Mouse (Mus musculus): ENCODE data around the gene Cyp2s1. TPM values are rescaled to one million over a fixed set of nuclear protein-coding genes. Genes with fewer than 3 reads are reported as not detected.

The Cyp2s1 gene
- polyA plus RNA-seq, 1 experiment from 2014 or later, result 3.3 TPM

DNA sequence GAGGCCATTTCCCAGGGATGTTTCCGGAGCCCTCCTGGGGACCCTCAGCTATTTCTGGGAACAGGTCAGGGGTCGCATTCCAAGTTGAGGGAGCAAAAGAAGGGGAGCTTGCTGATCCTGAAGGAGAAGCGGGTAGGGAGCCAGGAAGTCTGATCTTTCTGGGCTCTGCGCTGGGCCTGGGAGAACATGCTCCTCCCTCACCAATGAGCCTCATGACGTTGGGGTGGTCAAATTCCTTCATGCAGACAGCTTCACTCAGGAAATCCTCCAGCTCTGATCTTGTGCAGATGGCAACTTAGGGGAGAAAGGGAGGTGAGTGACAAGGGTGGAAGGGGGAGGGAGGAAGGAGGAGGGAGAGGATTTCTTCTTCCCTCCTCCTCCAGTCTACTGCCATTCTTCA lies 52.5 kb downstream of the Cyp2s1 start:
- Histone ChIP-seq H3K4me3 (no peak overlapping the region), H3K4me2 (no peak overlapping the region), H3K36me3 (no peaks in the 10 kb centered on the region), H3K27me3 (no peaks in the 10 kb centered on the region), H3K27ac (replicated peaks) (no peak overlapping the region), H3K9ac (no peak overlapping the region), H3K4me1 (replicated peaks) (no peaks in the 10 kb centered on the region), H3K9me3 (no peaks in the 10 kb centered on the region)
- ATAC-seq (ENCODE audit: low FRiP score, low read depth), result no peak
- 63% methylated on average over 5 of the region's 5 CpGs for WGBS

DNA sequence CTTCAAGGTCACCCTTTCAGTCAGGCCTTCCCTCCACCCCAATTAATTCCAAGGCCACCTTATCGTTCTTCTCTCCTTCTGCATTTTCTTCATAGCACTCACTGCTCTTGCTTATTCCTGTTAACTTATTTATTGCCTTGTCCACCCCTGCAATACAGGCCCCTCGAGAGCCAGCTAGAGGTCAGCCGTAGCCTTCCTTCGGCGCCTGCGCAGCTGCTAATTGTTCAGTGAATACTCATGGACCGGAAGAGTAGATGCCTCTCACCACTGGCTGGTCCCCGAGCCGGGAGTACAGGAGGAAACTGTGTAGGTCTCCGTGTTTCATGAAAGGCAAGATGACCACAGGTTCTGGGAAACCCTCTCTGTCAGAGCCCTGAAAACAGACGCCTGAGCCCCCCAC lies 53.0 kb downstream of the Cyp2s1 start:
- WGBS, result 73% methylated on average over 11 of the region's 11 CpGs
- Histone ChIP-seq H3K9me3 (no peaks in the 10 kb centered on the region), H3K9ac (no peak overlapping the region), H3K27me3 (no peaks in the 10 kb centered on the region), H3K27ac (replicated peaks) (no peak overlapping the region), H3K36me3 (no peaks in the 10 kb centered on the region), H3K4me1 (replicated peaks) (no peaks in the 10 kb centered on the region), H3K4me2 (no peak overlapping the region), H3K4me3 (no peak overlapping the region)
- no peak for ATAC-seq (ENCODE audit: low FRiP score, low read depth)

DNA sequence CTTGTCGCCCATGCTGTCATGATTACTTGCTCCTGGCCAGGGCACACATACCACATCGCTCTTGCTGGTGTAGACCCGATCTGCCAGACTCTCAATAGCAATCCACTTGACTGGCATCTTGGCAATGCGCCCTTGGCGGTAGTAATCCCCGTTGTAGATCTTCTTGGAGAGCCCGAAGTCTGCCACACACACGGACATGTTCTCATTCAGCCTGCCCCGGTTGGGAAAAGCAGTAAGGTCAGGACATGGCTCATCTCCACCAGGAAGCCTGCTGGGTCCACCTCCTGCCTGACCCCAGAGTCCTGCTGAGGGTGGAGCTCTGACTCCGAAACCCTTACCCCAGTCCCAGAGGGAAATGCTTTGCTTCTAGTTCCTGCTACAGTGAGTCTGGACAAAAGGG lies 55.4 kb downstream of the Cyp2s1 start:
- Histone ChIP-seq H3K9me3 (no peaks in the 10 kb centered on the region), H3K4me1 (replicated peaks) (no peaks in the 10 kb centered on the region), H3K27ac (replicated peaks) (no peak overlapping the region), H3K36me3 (no peaks in the 10 kb centered on the region), H3K4me3 (no peak overlapping the region), H3K4me2 (no peak overlapping the region), H3K9ac (no peak overlapping the region), H3K27me3 (no peaks in the 10 kb centered on the region)
- ATAC-seq (ENCODE audit: low FRiP score, low read depth), result no peak
- WGBS, result 69% methylated on average over 10 of the region's 10 CpGs

DNA sequence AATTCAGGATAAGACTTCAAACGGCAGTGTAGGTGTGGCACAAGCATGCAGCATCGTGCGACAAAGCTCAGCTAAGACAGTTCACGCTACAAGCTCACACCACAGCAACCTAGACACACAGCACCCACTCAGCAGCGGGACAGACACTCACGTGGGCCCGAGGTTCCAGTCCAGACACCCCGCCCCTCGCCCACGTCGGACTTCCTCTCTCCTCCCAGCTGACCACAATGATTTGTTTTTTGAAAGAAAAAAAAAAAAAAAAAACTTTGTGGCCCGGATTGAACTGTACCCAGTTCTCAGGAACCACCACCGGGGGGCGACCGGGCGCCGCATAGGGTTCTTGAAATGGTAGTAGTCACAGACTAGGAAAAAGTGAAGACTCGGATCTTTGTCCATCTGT lies 60.7 kb downstream of the Cyp2s1 start:
- peak overlapping the region; percentile 56 for H3K9ac ChIP-seq
- no peaks in the 10 kb centered on the region for H3K9me3 ChIP-seq
- H3K27me3 ChIP-seq, result no peaks in the 10 kb centered on the region
- peak overlapping the region; percentile 98 for H3K4me2 ChIP-seq
- peak; percentile 23 for ATAC-seq (ENCODE audit: low FRiP score, low read depth)
- H3K4me1 ChIP-seq (replicated peaks), result peaks cover 25% of the 10 kb centered on the region
- no peaks in the 10 kb centered on the region for H3K36me3 ChIP-seq
- H3K4me3 ChIP-seq, result peak overlapping the region; percentile 89
- H3K27ac ChIP-seq (replicated peaks), result peak overlapping the region; percentile 99
- WGBS, result under 1% methylated on average over 18 of the region's 18 CpGs

DNA sequence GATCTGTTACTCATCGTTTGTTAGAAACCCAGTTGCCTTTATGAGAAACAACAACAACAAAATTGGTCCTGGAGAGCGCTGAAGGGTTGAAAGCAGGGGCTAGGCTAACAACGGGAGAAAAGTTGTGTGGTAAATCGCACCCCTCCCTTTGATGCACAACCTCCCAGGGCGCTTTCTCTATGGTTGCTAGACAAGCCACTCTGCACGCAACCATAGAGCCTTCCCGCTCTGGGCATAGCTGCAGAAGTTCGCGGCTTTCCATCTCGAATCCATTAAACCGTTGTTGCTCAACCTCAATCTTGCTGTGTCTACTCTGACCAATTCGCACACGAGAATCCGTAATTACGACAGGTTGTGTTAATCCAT lies 61.3 kb downstream of the Cyp2s1 start:
- Histone ChIP-seq H3K27ac (replicated peaks) (peak overlapping the region; percentile 99), H3K4me1 (replicated peaks) (peaks cover 25% of the 10 kb centered on the region), H3K9ac (peak overlapping the region; percentile 56), H3K36me3 (peaks cover 5% of the 10 kb centered on the region), H3K4me3 (peak overlapping the region; percentile 89), H3K27me3 (no peaks in the 10 kb centered on the region), H3K9me3 (no peaks in the 10 kb centered on the region), H3K4me2 (peak overlapping the region; percentile 98)
- under 1% methylated on average over 15 of the region's 15 CpGs for WGBS
- peak; percentile 42 for ATAC-seq (ENCODE audit: low FRiP score, low read depth)

DNA sequence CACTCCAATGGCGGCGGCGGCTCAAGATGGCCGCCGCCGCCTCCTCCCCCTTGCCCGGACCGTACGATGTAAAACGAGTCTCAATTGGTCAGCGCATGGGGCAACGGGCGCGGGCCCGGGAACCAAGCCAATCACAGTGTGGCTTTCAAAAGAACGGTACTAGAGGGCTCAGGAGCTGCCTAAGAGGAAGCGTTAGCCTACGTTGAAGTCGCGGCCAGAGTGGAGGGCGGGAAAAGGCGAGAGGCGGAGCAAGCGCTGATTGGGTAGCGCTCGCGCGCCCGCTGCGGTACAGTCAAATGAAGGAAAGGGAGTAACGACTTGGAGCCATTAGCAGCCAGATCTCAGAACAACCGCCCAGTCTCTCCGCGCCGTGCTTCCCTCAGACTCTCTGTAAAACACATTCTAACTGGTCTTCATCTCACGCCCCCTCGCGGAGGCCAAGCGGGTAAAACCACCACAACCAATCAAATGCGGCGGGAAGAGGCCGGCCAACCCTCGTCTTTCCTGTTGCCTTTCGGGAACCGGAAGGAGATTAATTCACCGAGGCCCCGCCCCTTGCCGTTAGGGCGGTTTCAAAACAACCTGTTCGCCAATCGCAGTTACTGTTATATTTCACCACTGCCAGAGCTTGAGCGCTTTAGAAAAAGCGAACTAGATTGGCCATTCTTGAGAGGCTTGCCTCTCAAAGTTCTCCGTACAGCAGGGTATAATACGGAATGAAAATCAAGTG lies 61.8 kb downstream of the Cyp2s1 start, which contains the start of gene Hnrnpul1:
Gene Hnrnpul1 (minus strand): TSS at position 20 of the 730 bp plus-strand sequence.
- Histone ChIP-seq H3K4me2 (peak within 1 kb of the TSS; percentile 98), H3K9me3 (no peaks in the 10 kb centered on the region), H3K27me3 (no peaks in the 10 kb centered on the region), H3K4me1 (replicated peaks) (peaks cover 25% of the 10 kb centered on the region), H3K4me3 (peak within 1 kb of the TSS; percentile 89), H3K36me3 (peaks cover 9% of the 10 kb centered on the region), H3K9ac (peak within 1 kb of the TSS; percentile 98), H3K27ac (replicated peaks) (peak within 1 kb of the TSS; percentile 99)
- under 1% methylated on average over 55 of the region's 55 CpGs for WGBS
- peak; percentile 95 for ATAC-seq (ENCODE audit: low FRiP score, low read depth)

DNA sequence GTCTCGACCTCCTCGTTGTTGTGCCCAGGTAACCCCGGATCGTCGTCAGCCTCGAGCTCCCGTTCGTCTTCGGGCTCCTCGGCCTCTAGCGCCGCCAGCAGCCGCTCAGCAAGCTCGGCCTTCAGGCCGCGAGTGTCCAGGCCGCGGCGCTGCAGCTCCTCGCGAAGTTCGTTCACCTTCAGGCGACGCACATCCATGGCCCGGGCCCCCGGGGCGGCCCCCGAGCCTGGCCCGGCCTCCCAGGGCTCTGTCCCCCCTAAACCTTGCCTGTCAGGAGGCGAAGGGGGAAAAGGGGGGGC lies 62.3 kb downstream of the Cyp2s1 start:
- peaks cover 25% of the 10 kb centered on the region for H3K4me1 ChIP-seq (replicated peaks)
- WGBS, result under 1% methylated on average over 28 of the region's 30 CpGs
- peak overlapping the region; percentile 98 for H3K4me2 ChIP-seq
- no peak for ATAC-seq (ENCODE audit: low FRiP score, low read depth)
- no peaks in the 10 kb centered on the region for H3K9me3 ChIP-seq
- peak overlapping the region; percentile 89 for H3K4me3 ChIP-seq
- H3K27me3 ChIP-seq, result no peaks in the 10 kb centered on the region
- H3K9ac ChIP-seq, result peak overlapping the region; percentile 98
- peaks cover 14% of the 10 kb centered on the region for H3K36me3 ChIP-seq
- H3K27ac ChIP-seq (replicated peaks), result peak overlapping the region; percentile 99

DNA sequence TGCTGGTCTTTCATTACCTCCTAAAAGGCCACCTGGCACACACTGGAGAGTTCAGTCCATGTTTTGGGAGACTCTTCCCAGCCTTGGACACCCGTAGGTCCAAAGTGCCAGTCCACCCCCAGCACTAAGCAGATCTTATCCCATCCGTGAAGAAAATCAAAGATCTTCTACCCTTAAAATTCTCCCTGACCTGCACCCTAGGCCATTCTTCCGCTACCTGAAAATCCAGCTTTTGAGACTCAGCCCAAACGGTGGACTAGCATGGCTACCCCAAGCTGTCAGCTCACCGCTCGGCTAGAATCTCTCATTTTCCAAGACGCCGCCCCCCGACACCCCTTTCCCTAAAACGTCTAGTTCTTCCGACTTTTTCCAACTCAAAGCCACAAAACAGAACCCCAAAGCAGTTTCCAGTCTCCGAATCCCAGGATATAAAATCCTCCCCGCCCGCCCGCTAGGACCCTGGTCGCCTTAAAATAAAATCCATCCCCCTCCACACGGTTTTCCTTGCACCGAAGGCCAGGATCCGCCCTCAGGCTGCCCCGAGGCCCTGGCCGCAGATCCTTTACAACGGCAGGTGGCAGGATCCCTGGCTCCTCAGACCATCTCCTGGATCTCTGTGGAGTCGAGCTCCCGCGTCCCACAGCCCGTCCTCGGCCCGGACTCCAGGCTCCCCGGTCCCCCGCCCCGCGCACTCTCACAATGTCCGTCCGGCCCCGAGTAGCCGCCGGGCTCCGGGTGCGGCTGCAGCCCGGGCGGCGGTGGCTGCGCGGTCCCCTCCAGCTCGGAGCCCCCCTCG lies 62.9 kb downstream of the Cyp2s1 start:
- peaks cover 19% of the 10 kb centered on the region for H3K36me3 ChIP-seq
- WGBS, result under 1% methylated on average over 46 of the region's 46 CpGs
- ATAC-seq (ENCODE audit: low FRiP score, low read depth), result peak; percentile 1; the same call in 1 of the 2 replicates
- no peaks in the 10 kb centered on the region for H3K9me3 ChIP-seq
- peak overlapping the region; percentile 98 for H3K4me2 ChIP-seq
- H3K4me3 ChIP-seq, result peak overlapping the region; percentile 89
- peaks cover 25% of the 10 kb centered on the region for H3K4me1 ChIP-seq (replicated peaks)
- peak overlapping the region; percentile 98 for H3K9ac ChIP-seq
- H3K27me3 ChIP-seq, result no peaks in the 10 kb centered on the region
- peak overlapping the region; percentile 99 for H3K27ac ChIP-seq (replicated peaks)

DNA sequence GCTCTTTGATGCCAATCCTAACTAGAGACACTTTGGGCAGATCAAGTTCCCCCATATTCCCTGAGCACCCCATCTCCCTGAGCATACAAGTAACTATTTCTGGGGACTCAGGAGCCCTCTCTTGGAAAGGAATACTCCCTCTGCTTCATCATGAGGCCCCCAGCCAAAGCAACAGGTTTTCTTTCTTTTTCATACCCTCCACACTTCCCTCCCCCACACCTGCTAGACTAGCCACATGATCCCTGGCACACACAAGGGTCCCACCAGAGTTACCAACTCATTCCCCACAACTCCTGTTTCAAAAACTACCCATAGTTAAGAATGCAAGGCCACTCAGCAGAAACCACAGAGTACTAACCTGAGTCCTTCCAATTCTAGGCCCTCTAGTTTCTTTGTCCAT lies 63.6 kb downstream of the Cyp2s1 start:
- Histone ChIP-seq H3K4me3 (peak overlapping the region; percentile 89), H3K9ac (peak overlapping the region; percentile 98), H3K4me1 (replicated peaks) (peaks cover 25% of the 10 kb centered on the region), H3K4me2 (peak overlapping the region; percentile 98), H3K27ac (replicated peaks) (0 out of 2 replicates have a peak overlapping the region, but pooled peaks have one; percentile 99), H3K36me3 (peaks cover 27% of the 10 kb centered on the region), H3K9me3 (no peaks in the 10 kb centered on the region), H3K27me3 (no peaks in the 10 kb centered on the region)
- ATAC-seq (ENCODE audit: low FRiP score, low read depth), result no peak

Small RNA genes within 50 kb of the gene (microRNA-seq; reads per million reads assigned to microRNA genes)
- not detected for gene Gm24865

Other genes starting within 250 kb of the Cyp2s1 start
- 0.18 TPM in 1 of 2 replicates, not detected in the other for gene Erich4, start 201.0 kb downstream of the Cyp2s1 start, polyA plus RNA-seq (2015; fragmentation: Nextera tagmentation; extraction: Ambion mirVana)
- gene Dmac2, start 197.5 kb downstream of the Cyp2s1 start, polyA plus RNA-seq (2015; fragmentation: Nextera tagmentation; extraction: Ambion mirVana), result 46.5 and 48.5 TPM in 2 replicates
- gene B3gnt8, start 190.3 kb downstream of the Cyp2s1 start, polyA plus RNA-seq (2015; fragmentation: Nextera tagmentation; extraction: Ambion mirVana), result 0.89 and 1.5 TPM in 2 replicates
- gene Bckdha, start 157.9 kb downstream of the Cyp2s1 start, polyA plus RNA-seq (2015; fragmentation: Nextera tagmentation; extraction: Ambion mirVana), result 43.6 and 44.9 TPM in 2 replicates
- gene Exosc5, start 157.7 kb downstream of the Cyp2s1 start, polyA plus RNA-seq (2015; fragmentation: Nextera tagmentation; extraction: Ambion mirVana), result 39.3 and 41.8 TPM in 2 replicates
- gene Tmem91, start 141.7 kb downstream of the Cyp2s1 start, polyA plus RNA-seq (2015; fragmentation: Nextera tagmentation; extraction: Ambion mirVana), result 65.6 and 72.7 TPM in 2 replicates
- gene B9d2, start 136.1 kb downstream of the Cyp2s1 start, polyA plus RNA-seq (2015; fragmentation: Nextera tagmentation; extraction: Ambion mirVana), result 41.1 and 42.8 TPM in 2 replicates
- gene Tgfb1, start 129.9 kb downstream of the Cyp2s1 start, polyA plus RNA-seq (2015; fragmentation: Nextera tagmentation; extraction: Ambion mirVana), result 0.84 and 0.87 TPM in 2 replicates
- 30.9 and 40.9 TPM in 2 replicates for gene Ccdc97, start 97.8 kb downstream of the Cyp2s1 start, polyA plus RNA-seq (2015; fragmentation: Nextera tagmentation; extraction: Ambion mirVana)
- 42.2 and 43.7 TPM in 2 replicates for gene Hnrnpul1, start 62.2 kb downstream of the Cyp2s1 start, polyA plus RNA-seq (2015; fragmentation: Nextera tagmentation; extraction: Ambion mirVana)
- gene Axl, start 28.2 kb downstream of the Cyp2s1 start, polyA plus RNA-seq (2015; fragmentation: Nextera tagmentation; extraction: Ambion mirVana), result 22.5 and 23.1 TPM in 2 replicates
- gene Cyp2b10, start 80.7 kb upstream of the Cyp2s1 start, polyA plus RNA-seq (2015; fragmentation: Nextera tagmentation; extraction: Ambion mirVana), result not detected in 2 replicates
- gene Cyp2b13, start 244.6 kb upstream of the Cyp2s1 start, polyA plus RNA-seq (2015; fragmentation: Nextera tagmentation; extraction: Ambion mirVana), result not detected in 2 replicates

All from hindbrain, embryonic 15.5 days (tissue).